Mouse (Mus musculus): ENCODE data around the gene Rbm33. TPM values are rescaled to one million over a fixed set of nuclear protein-coding genes. Genes with fewer than 3 reads are reported as not detected.

Rbm33 gene
- polyA plus RNA-seq, 1 experiment from 2014 or later = 31.4 TPM

- Histone ChIP-seq H3K4me2 (ENCODE audit: low read length) (peak overlapping the region; percentile 84), H3K4me1 (ENCODE audit: control insufficient read depth, insufficient read depth, low read length) (peaks cover 18% of the 10 kb centered on the region; the same call in 1 of the 2 replicates), H3K27ac (replicated peaks; ENCODE audit: low read depth, low read length) (peak overlapping the region; percentile 52), H3K4me3 (replicated peaks; ENCODE audit: low read depth, low read length) (peak overlapping the region; percentile 52), H3K9me3 (ENCODE audit: control insufficient read depth, low read length) (no peaks in the 10 kb centered on the region), H3K36me3 (ENCODE audit: control insufficient read depth, insufficient read depth, low read length) (no peaks in the 10 kb centered on the region), H3K9ac (replicated peaks; ENCODE audit: low read length) (peak overlapping the region; percentile 48; the same call in 1 of the 2 replicates), H3K27me3 (ENCODE audit: control insufficient read depth, insufficient read depth, low read length) (peaks cover 89% of the 10 kb centered on the region)
- DNase-seq = peak; percentile 88
- no peak; the same call in 1 of the 2 replicates for ATAC-seq (ENCODE audit: low FRiP score, low TSS enrichment)
- WGBS = under 1% methylated on average over 25 of the region's 29 CpGs
Observed at GRCm38 (mm10) chr5:28465099-28465406, 148.1 kb downstream of the Rbm33 start.

- Histone ChIP-seq H3K4me1 (ENCODE audit: control insufficient read depth, insufficient read depth, low read length) (peaks cover 15% of the 10 kb centered on the region; the same call in 1 of the 2 replicates), H3K4me2 (ENCODE audit: low read length) (peak overlapping the region; percentile 84), H3K36me3 (ENCODE audit: control insufficient read depth, insufficient read depth, low read length) (no peaks in the 10 kb centered on the region), H3K9ac (replicated peaks; ENCODE audit: low read length) (peak overlapping the region; percentile 48; the same call in 1 of the 2 replicates), H3K4me3 (replicated peaks; ENCODE audit: low read depth, low read length) (peak overlapping the region; percentile 52), H3K9me3 (ENCODE audit: control insufficient read depth, low read length) (no peaks in the 10 kb centered on the region), H3K27me3 (ENCODE audit: control insufficient read depth, insufficient read depth, low read length) (peaks cover 84% of the 10 kb centered on the region), H3K27ac (replicated peaks; ENCODE audit: low read depth, low read length) (no peak overlapping the region; the same call in 1 of the 2 replicates)
- WGBS = under 1% methylated on average over 18 of the region's 18 CpGs
- ATAC-seq (ENCODE audit: low FRiP score, low TSS enrichment) (no peak), DNase-seq (peak; percentile 58)
Observed at GRCm38 (mm10) chr5:28465526-28465925, 148.6 kb downstream of the Rbm33 start.

GRCm38 (mm10) chr5:28466351-28466750 is 149.4 kb downstream of the Rbm33 start:
- no peaks in the 10 kb centered on the region for H3K36me3 ChIP-seq (ENCODE audit: control insufficient read depth, insufficient read depth, low read length)
- peak overlapping the region; percentile 77 for H3K27ac ChIP-seq (replicated peaks; ENCODE audit: low read depth, low read length)
- peaks cover 13% of the 10 kb centered on the region; the same call in 1 of the 2 replicates for H3K4me1 ChIP-seq (ENCODE audit: control insufficient read depth, insufficient read depth, low read length)
- H3K4me2 ChIP-seq (ENCODE audit: low read length) = peak overlapping the region; percentile 84
- WGBS = 1% methylated on average over 15 of the region's 15 CpGs
- H3K27me3 ChIP-seq (ENCODE audit: control insufficient read depth, insufficient read depth, low read length) = peaks cover 76% of the 10 kb centered on the region
- H3K4me3 ChIP-seq (replicated peaks; ENCODE audit: low read depth, low read length) = peak overlapping the region; percentile 52
- no peaks in the 10 kb centered on the region for H3K9me3 ChIP-seq (ENCODE audit: control insufficient read depth, low read length)
- no peak for ATAC-seq (ENCODE audit: low FRiP score, low TSS enrichment)
- H3K9ac ChIP-seq (replicated peaks; ENCODE audit: low read length) = peak overlapping the region; percentile 52
- no peak for DNase-seq

GRCm38 (mm10) chr5:28466760-28467306 is 149.9 kb downstream of the Rbm33 start, which contains the start of gene Shh:
Gene Shh, minus strand, starts transcription at chr5:28467256.
- Histone ChIP-seq H3K4me1 (ENCODE audit: control insufficient read depth, insufficient read depth, low read length) (peaks cover 13% of the 10 kb centered on the region; the same call in 1 of the 2 replicates), H3K36me3 (ENCODE audit: control insufficient read depth, insufficient read depth, low read length) (no peaks in the 10 kb centered on the region), H3K9me3 (ENCODE audit: control insufficient read depth, low read length) (no peaks in the 10 kb centered on the region), H3K27me3 (ENCODE audit: control insufficient read depth, insufficient read depth, low read length) (peaks cover 71% of the 10 kb centered on the region), H3K4me3 (replicated peaks; ENCODE audit: low read depth, low read length) (peak within 1 kb of the TSS; percentile 52), H3K27ac (replicated peaks; ENCODE audit: low read depth, low read length) (peak within 1 kb of the TSS; percentile 77), H3K4me2 (ENCODE audit: low read length) (peak within 1 kb of the TSS; percentile 84), H3K9ac (replicated peaks; ENCODE audit: low read length) (peak within 1 kb of the TSS; percentile 52)
- peak; percentile 52; the same call in 1 of the 2 replicates for ATAC-seq (ENCODE audit: low FRiP score, low TSS enrichment)
- under 1% methylated on average over 31 of the region's 31 CpGs for WGBS
- peak; percentile 83 for DNase-seq

Other genes with a start within 250 kb of the Rbm33 start
- 80.1 and 94.3 TPM in 2 replicates for gene Insig1, start 245.8 kb upstream of the Rbm33 start, polyA plus RNA-seq (2014; fragmentation: Nextera tagmentation; extraction: Ambion mirVana)
- 3.8 TPM in 2 replicates for gene En2, start 151.4 kb upstream of the Rbm33 start, polyA plus RNA-seq (2014; fragmentation: Nextera tagmentation; extraction: Ambion mirVana)
- 67.4 and 99.4 TPM in 2 replicates for gene Cnpy1, start 71.3 kb upstream of the Rbm33 start, polyA plus RNA-seq (2014; fragmentation: Nextera tagmentation; extraction: Ambion mirVana)
- 0.58 and 1.9 TPM in 2 replicates for gene Shh, start 150.1 kb downstream of the Rbm33 start, polyA plus RNA-seq (2014; fragmentation: Nextera tagmentation; extraction: Ambion mirVana)